Mouse (Mus musculus): ENCODE measurements around the gene Olfr519. TPM values are rescaled to one million over a fixed set of nuclear protein-coding genes. Genes with fewer than 3 reads are reported as not detected.

The Olfr519 gene
- total and polyA plus RNA-seq, 2 experiments from 2014 or later = not detected

DNA sequence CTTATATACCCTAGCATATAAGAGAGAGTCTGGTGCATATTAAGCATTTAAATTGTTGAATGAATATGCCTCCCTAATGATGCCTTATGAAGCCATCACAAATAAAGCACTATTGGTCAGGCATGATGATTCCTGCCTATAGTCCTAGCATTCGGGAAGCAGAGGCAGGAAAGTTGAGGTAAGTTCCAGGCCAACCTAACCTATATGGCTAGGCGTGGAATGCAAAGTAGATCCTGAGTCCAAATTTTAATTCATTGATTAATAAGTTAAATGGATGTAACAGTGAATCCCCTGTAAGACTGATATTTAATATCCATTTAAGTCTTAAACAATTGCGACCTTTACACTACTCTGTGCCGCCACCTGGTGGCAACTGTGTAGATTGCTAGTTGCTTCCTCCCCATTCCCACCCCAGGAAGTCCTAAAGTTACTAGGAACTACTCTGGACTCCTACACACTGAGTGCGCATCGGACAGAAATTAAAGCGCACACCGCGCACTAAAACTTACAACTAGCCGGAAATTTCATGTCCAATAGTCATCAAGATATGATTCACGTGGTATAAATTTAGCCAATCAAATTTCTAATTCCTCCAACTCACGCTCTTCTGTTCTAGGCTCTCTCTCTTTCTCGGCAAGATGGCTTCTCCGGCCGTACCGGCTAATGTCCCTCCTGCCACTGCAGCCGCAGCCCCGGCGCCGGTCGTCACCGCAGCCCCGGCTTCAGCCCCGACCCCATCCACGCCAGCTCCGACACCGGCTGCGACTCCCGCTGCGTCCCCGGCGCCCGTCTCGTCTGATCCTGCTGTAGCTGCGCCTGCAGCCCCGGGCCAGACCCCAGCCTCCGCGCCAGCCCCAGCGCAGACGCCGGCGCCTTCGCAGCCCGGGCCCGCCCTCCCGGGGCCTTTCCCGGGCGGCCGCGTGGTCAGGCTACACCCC, 39.8 kb upstream of the Olfr519 start, which contains the start of gene Eif3f:
TSS of gene Eif3f (plus strand) at position 624 of the 938 bp plus-strand sequence.
- Histone ChIP-seq H3K4me1 (ENCODE audit: insufficient read depth, low read length) (peaks cover 11% of the 10 kb centered on the region), H3K4me3 (ENCODE audit: low read length) (peak within 1 kb of the TSS; percentile 99), H3K27me3 (ENCODE audit: insufficient read depth, low read length) (no peaks in the 10 kb centered on the region), H3K27ac (peak within 1 kb of the TSS; percentile 92), H3K9me3 (ENCODE audit: low read length) (no peaks in the 10 kb centered on the region), H3K36me3 (ENCODE audit: insufficient read depth, low read length) (peaks cover 11% of the 10 kb centered on the region), H3K9ac (replicated peaks; ENCODE audit: low read length) (peak within 1 kb of the TSS; percentile 95), H3K4me2 (ENCODE audit: low read depth, low read length) (peak within 1 kb of the TSS; percentile 70)
- WGBS = 5% methylated on average over 50 of the region's 50 CpGs
- TF ChIP-seq CTCF (IDR thresholded peaks at IDR 0.05; ENCODE audit: low read depth) = peak; percentile 93
- DNase-seq (ENCODE audit: low spot score) = peak; percentile 99
- ATAC-seq = peak; percentile 99

DNA sequence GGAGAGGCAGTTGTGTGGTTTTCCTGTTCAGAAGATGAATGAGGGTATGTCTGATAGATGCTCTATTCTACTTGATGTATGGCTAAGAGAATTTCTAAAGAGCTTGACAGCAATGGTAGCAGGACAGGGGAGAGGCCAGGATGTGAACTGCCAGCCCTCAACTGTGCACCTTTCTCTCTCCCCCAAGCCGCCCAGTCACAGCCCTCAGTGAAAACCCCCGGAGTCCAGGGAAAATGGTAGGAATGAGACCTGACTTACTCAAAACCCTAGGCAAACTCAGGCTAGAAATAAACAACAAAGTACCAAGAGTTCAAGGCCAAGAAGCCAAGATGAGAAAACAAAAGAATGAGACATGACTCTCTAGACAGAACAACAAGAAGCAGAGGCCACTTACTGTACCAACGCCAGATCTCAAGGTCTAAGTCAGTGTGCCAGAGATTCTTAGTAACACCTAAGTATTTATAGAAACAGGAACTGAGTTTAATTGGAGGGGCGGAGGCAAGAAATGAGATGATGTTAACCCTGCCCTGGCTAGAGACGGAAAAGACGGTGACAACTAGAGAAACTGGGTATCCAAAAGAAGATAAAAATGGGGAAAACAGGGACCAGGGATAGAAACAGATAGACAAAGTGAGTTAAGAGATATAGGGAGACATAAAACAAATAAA, 35.6 kb upstream of the Olfr519 start, which contains the start of gene Nlrp10:
TSS of gene Nlrp10 (minus strand) at position 453 of the 668 bp plus-strand sequence.
- 83% methylated on average over 6 of the region's 6 CpGs for WGBS
- Histone ChIP-seq H3K4me3 (ENCODE audit: low read length) (no peak within 1 kb of the TSS), H3K27ac (no peak within 1 kb of the TSS), H3K4me2 (ENCODE audit: low read depth, low read length) (no peak within 1 kb of the TSS), H3K27me3 (ENCODE audit: insufficient read depth, low read length) (no peaks in the 10 kb centered on the region), H3K9me3 (ENCODE audit: low read length) (no peaks in the 10 kb centered on the region), H3K4me1 (ENCODE audit: insufficient read depth, low read length) (no peaks in the 10 kb centered on the region), H3K36me3 (ENCODE audit: insufficient read depth, low read length) (no peaks in the 10 kb centered on the region), H3K9ac (replicated peaks; ENCODE audit: low read length) (no peak within 1 kb of the TSS)
- ATAC-seq (no peak), DNase-seq (ENCODE audit: low spot score) (no peak)
- TF ChIP-seq CTCF (IDR thresholded peaks at IDR 0.05; ENCODE audit: low read depth) = no peak

DNA sequence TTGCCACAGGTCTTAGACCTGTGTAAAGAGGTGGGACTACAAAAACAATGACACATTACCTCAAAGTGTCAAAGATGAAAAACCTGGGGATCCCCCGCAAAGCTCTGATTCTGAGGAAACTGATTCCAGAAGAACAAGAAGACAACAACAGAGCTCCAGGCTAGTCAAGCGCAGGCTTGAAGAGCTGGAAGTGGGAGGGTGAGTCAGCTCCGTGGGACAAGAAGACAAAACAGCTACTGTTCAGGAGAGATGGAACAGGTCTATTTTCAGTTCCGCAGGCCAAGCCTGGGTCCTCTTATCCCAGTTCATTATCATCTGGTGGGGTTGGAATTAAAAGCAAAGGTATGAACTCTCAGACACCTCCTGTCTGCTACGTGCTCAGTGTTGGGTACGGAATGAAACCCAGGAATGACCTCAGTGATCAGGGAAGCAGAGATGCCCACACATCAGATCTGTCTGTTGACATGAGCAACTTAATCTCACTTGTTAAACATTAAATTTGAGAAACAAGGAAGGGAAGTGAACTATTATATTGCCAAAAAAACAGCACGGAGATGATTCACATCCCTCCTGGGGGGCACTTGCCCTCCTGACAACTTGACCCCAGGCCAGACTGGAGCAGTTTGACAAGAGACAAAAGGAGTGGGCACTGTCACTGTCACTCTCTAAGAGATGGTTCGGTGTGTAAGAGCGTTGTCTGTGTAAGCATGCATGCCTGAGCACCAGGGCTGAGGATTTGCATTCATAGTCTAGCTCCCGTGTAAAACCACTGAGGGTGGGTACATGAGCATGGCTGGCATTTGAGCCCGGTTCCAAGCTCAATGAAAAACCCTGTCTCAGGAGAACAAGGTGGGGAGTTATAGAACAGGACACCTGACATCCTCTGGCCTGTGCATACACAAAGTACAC, 34.3 kb upstream of the Olfr519 start:
- Histone ChIP-seq H3K4me2 (ENCODE audit: low read depth, low read length) (no peak overlapping the region), H3K9me3 (ENCODE audit: low read length) (no peaks in the 10 kb centered on the region)
- WGBS = 79% methylated on average over 11 of the region's 11 CpGs

DNA sequence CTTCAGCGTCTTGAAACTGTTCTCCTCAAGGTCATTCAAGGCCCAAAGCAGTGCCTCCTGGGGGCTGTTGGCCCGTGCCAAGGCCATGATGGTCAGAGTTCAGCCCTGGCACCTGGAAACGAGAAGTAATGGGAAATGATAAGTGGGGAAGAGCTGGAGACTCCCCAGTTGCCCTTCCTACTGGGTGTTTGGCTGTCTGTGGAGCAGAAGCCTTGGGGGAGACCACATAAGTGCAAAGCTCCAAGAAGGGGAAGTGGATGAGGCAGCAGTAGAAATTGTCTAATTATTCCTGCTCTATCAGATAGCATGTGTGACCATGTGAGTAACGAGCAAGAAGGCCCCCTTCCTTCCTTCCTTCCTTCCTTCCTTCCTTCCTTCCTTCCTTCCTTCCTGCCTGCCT, 32.8 kb upstream of the Olfr519 start:
- H3K4me1 ChIP-seq (ENCODE audit: insufficient read depth, low read length) = no peaks in the 10 kb centered on the region
- no peak overlapping the region for H3K4me2 ChIP-seq (ENCODE audit: low read depth, low read length)
- H3K27ac ChIP-seq = no peak overlapping the region
- no peak overlapping the region for H3K9ac ChIP-seq (replicated peaks; ENCODE audit: low read length)
- no peak for ATAC-seq
- H3K9me3 ChIP-seq (ENCODE audit: low read length) = no peaks in the 10 kb centered on the region
- DNase-seq (ENCODE audit: low spot score) = no peak
- no peaks in the 10 kb centered on the region for H3K27me3 ChIP-seq (ENCODE audit: insufficient read depth, low read length)
- no peak overlapping the region for H3K4me3 ChIP-seq (ENCODE audit: low read length)
- no peaks in the 10 kb centered on the region for H3K36me3 ChIP-seq (ENCODE audit: insufficient read depth, low read length)
- no peak for TF ChIP-seq CTCF (IDR thresholded peaks at IDR 0.05; ENCODE audit: low read depth)
- 72% methylated on average over 4 of the region's 4 CpGs for WGBS

More for the DNA sequence above, 34.3 kb upstream of the Olfr519 start:
- Histone ChIP-seq H3K9ac (replicated peaks; ENCODE audit: low read length) (no peak overlapping the region), H3K27ac (no peak overlapping the region), H3K4me1 (ENCODE audit: insufficient read depth, low read length) (no peaks in the 10 kb centered on the region), H3K27me3 (ENCODE audit: insufficient read depth, low read length) (no peaks in the 10 kb centered on the region), H3K4me3 (ENCODE audit: low read length) (no peak overlapping the region), H3K36me3 (ENCODE audit: insufficient read depth, low read length) (no peaks in the 10 kb centered on the region)
- DNase-seq (ENCODE audit: low spot score) (no peak), ATAC-seq (no peak)
- no peak for TF ChIP-seq CTCF (IDR thresholded peaks at IDR 0.05; ENCODE audit: low read depth)

DNA sequence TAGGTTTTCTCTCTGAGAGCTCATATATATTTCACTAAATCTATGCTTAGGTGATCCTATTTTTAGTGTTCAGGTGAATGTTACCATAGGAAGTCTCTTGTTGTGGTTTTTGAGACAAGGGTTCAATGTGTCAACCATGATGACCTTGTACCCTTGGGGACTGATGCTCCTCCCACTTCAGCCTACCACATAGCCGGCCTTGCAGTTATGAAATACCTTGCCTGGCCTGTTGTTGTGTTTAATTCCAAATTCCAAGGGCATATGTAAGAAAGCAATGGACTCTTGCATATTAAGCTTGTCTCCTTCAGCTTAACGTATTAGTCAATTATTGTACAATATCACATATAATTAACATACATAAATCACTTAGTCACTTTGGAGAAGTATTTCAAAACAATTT, 9.7 kb upstream of the Olfr519 start:
- 82% methylated on average over 2 of the region's 2 CpGs for WGBS
- Histone ChIP-seq H3K9me3 (ENCODE audit: low read length) (no peaks in the 10 kb centered on the region), H3K27me3 (ENCODE audit: insufficient read depth, low read length) (no peaks in the 10 kb centered on the region), H3K4me2 (ENCODE audit: low read depth, low read length) (no peak overlapping the region), H3K9ac (replicated peaks; ENCODE audit: low read length) (no peak overlapping the region), H3K4me1 (ENCODE audit: insufficient read depth, low read length) (no peaks in the 10 kb centered on the region), H3K36me3 (ENCODE audit: insufficient read depth, low read length) (no peaks in the 10 kb centered on the region), H3K27ac (no peak overlapping the region), H3K4me3 (ENCODE audit: low read length) (no peak overlapping the region)
- DNase-seq (ENCODE audit: low spot score) = no peak
- no peak for TF ChIP-seq CTCF (IDR thresholded peaks at IDR 0.05; ENCODE audit: low read depth)
- ATAC-seq = no peak

DNA sequence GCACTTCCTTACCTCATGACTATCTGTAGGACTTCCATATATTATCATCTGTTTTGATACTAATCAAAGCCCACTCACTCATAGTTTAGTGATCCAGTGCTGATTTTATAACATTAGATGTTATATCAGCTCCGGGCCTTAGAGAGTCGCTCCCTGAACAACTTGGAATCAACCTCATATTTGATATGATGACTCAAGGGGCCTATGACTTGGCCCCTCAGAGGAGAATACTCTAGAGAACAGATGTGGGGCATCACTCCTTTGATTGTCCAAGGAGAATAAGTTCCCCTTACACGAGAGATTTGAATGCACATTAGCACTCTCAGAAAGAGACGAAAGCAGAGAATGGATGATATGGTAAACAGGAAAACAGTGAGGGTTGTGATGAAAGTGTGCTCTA, 9.3 kb downstream of the Olfr519 start, which contains the start of gene Olfr518:
TSS of gene Olfr518 (minus strand) at position 101 of the 400 bp plus-strand sequence.
- no peak for ATAC-seq
- Histone ChIP-seq H3K4me2 (ENCODE audit: low read depth, low read length) (no peak within 1 kb of the TSS), H3K36me3 (ENCODE audit: insufficient read depth, low read length) (no peaks in the 10 kb centered on the region), H3K27ac (no peak within 1 kb of the TSS), H3K4me1 (ENCODE audit: insufficient read depth, low read length) (no peaks in the 10 kb centered on the region), H3K27me3 (ENCODE audit: insufficient read depth, low read length) (no peaks in the 10 kb centered on the region), H3K4me3 (ENCODE audit: low read length) (no peak within 1 kb of the TSS), H3K9me3 (ENCODE audit: low read length) (no peaks in the 10 kb centered on the region), H3K9ac (replicated peaks; ENCODE audit: low read length) (no peak within 1 kb of the TSS)
- TF ChIP-seq CTCF (IDR thresholded peaks at IDR 0.05; ENCODE audit: low read depth) = no peak
- no peak for DNase-seq (ENCODE audit: low spot score)
- WGBS = 73% methylated on average over 4 of the region's 4 CpGs

Measured in hindbrain, postnatal 0 days (tissue).